Mouse (Mus musculus) hindbrain, embryonic 16.5 days (tissue): Measurements from ENCODE around the gene Khk. TPM values are rescaled to one million over a fixed set of nuclear protein-coding genes. Genes with fewer than 3 reads are reported as not detected.

Experiments
- ATAC-seq: fragments of 200-750 bp; cut with Nextera tagmentation; 2 replicates; pipeline ENCODE4 v1.8.0; 2017; ENCODE audit warnings: moderate TSS enrichment, moderate library complexity
- H3K27ac ChIP-seq: fragments of 300-500 bp; sonication (generic); 2 replicates; pipeline ENCODE4 v1.5.1; 2014; ENCODE audit warnings: low read depth, mild to moderate bottlenecking, control low read depth, low read length, moderate library complexity
- H3K27me3 ChIP-seq: fragments of 300-500 bp; sonication (generic); replicated peaks from 2 replicates; pipeline ENCODE4 v1.6.1; 2014; ENCODE audit warnings: low read length; ENCODE audit not compliant: control insufficient read depth, insufficient read depth
- H3K36me3 ChIP-seq: fragments of 300-500 bp; sonication (generic); 2 replicates; pipeline ENCODE4 v1.6.1; 2014; ENCODE audit warnings: mild to moderate bottlenecking, low read length, moderate library complexity, mixed read lengths; ENCODE audit not compliant: control insufficient read depth, insufficient read depth
- H3K4me1 ChIP-seq: fragments of 300-500 bp; sonication (generic); 2 replicates; pipeline ENCODE4 v1.6.1; 2014; ENCODE audit warnings: low read depth, low read length; ENCODE audit not compliant: control insufficient read depth, insufficient read depth
- H3K4me2 ChIP-seq: fragments of 300-500 bp; sonication (generic); 2 replicates; pipeline ENCODE4 v1.6.1; 2014; ENCODE audit warnings: mild to moderate bottlenecking, low read length, control low read depth, moderate library complexity
- H3K4me3 ChIP-seq: fragments of 300-500 bp; sonication (generic); 2 replicates; pipeline ENCODE4 v1.5.1; 2014; ENCODE audit warnings: mild to moderate bottlenecking, low read length, control low read depth, moderate library complexity
- H3K9ac ChIP-seq: fragments of 300-500 bp; sonication (generic); 2 replicates; pipeline ENCODE4 v1.6.1; 2014; ENCODE audit warnings: low read depth, mild to moderate bottlenecking, control low read depth, low read length, moderate library complexity
- H3K9me3 ChIP-seq: fragments of 300-500 bp; sonication (generic); 2 replicates; pipeline ENCODE4 v1.6.1; 2014; ENCODE audit warnings: mild to moderate bottlenecking, low read length, moderate library complexity; ENCODE audit not compliant: control insufficient read depth
- WGBS: fragments of 180-500 bp; shearing (Covaris S2); extraction: QIAGEN DNeasy Blood & Tissue Kit; methylation state at CpG from one replicate; pipeline ENCODE4 v1.1.7; 2014; 5-methylcytosine and 5-hydroxymethylcytosine counted together
- polyA plus RNA-seq: library from polyadenylated mRNA; unstranded; fragments of >200 nt; fragmentation: Nextera tagmentation; extraction: Ambion mirVana; gene quantifications from 2 replicates; pipeline ENCODE4 v1.2.1, GENCODE M21; 2015

The Khk gene
- polyA plus RNA-seq, 1 experiment from 2014 or later = 13.7 TPM

DNA sequence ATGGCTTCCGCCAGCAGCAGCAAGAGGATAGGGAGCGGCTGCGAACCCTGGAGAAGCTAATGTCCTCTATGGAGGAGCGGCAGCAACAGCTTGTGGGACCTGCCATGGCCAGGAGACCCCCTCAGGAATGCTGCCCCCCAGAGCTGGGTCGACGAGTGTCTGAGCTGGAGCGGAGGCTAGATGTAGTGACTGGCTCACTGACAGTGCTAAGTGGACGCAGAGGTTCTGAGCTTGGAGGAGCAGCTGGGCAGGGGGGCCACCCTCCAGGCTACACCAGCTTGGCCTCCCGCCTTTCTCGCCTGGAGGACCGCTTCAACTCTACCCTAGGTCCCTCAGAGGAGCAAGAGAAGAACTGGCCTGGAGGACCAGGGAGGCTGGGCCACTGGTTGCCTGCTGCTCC, 3.9 kb upstream of the Khk start:
- 83% methylated on average over 11 of the region's 11 CpGs for WGBS
- no peak for ATAC-seq
- H3K9ac ChIP-seq = no peak overlapping the region

DNA sequence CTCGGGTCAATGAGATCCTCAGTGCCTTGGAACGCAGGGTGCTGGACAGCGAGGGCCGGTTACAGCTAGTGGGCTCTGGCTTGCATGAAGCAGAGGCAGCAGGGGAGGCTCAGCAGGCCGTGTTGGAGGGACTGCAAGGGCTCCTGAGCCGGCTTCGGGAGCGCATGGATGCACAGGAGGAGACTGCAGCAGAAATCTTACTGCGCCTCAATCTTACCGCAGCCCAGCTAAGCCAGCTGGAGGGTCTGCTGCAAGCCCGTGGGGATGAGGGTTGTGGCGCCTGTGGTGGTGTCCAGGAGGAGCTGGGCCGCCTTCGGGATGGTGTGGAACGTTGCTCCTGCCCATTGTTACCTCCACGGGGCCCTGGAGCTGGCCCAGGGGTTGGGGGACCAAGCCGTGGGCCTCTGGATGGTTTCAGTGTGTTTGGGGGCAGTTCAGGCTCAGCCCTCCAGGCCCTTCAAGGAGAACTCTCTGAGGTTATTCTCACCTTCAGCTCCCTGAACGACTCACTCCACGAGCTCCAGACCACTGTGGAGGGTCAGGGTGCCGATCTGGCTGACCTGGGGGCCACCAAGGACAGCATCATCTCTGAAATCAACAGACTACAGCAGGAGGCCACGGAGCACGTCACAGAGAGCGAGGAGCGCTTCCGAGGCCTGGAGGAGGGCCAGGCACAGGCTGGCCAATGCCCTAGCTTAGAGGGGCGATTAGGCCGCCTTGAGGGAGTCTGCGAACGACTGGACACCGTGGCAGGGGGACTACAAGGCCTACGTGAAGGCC, 3.1 kb upstream of the Khk start:
- Histone ChIP-seq H3K9ac (no peak overlapping the region), H3K4me2 (no peak overlapping the region), H3K9me3 (no peaks in the 10 kb centered on the region), H3K27me3 (no peaks in the 10 kb centered on the region), H3K4me3 (no peak overlapping the region), H3K36me3 (no peaks in the 10 kb centered on the region), H3K4me1 (peaks cover 29% of the 10 kb centered on the region), H3K27ac (no peak overlapping the region)
- WGBS = 86% methylated on average over 28 of the region's 31 CpGs
- no peak for ATAC-seq

More for the DNA sequence above, 3.9 kb upstream of the Khk start:
- H3K4me3 ChIP-seq = no peak overlapping the region
- H3K4me2 ChIP-seq = no peak overlapping the region
- H3K9me3 ChIP-seq = no peaks in the 10 kb centered on the region
- H3K27ac ChIP-seq = no peak overlapping the region
- no peaks in the 10 kb centered on the region for H3K27me3 ChIP-seq
- H3K36me3 ChIP-seq = no peaks in the 10 kb centered on the region
- peaks cover 24% of the 10 kb centered on the region for H3K4me1 ChIP-seq

DNA sequence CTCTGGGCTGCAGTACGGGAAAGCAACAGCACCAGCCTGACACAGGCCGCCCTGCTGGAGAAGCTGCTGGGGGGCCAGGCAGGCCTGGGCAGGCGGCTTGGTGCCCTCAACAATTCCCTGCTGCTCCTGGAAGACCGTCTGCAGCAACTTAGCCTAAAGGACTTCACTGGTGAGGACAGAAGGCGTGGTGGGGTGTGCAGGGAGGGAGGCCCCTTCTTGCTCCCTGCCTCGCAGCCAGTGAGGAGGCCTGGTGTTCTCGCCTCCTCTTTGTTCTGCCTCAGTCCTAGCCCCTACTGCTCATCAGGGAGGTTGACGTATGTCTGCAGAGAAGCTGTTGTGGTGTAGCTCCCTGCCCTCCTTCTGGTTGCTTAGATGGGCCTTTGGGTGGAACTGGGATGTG, 2.5 kb upstream of the Khk start:
- no peaks in the 10 kb centered on the region for H3K27me3 ChIP-seq
- H3K9me3 ChIP-seq = no peaks in the 10 kb centered on the region
- ATAC-seq = no peak
- H3K4me3 ChIP-seq = no peak overlapping the region
- no peak overlapping the region for H3K9ac ChIP-seq
- H3K27ac ChIP-seq = no peak overlapping the region
- no peak overlapping the region for H3K4me2 ChIP-seq
- H3K4me1 ChIP-seq = peaks cover 24% of the 10 kb centered on the region
- H3K36me3 ChIP-seq = no peaks in the 10 kb centered on the region
- 76% methylated on average over 8 of the region's 8 CpGs for WGBS

DNA sequence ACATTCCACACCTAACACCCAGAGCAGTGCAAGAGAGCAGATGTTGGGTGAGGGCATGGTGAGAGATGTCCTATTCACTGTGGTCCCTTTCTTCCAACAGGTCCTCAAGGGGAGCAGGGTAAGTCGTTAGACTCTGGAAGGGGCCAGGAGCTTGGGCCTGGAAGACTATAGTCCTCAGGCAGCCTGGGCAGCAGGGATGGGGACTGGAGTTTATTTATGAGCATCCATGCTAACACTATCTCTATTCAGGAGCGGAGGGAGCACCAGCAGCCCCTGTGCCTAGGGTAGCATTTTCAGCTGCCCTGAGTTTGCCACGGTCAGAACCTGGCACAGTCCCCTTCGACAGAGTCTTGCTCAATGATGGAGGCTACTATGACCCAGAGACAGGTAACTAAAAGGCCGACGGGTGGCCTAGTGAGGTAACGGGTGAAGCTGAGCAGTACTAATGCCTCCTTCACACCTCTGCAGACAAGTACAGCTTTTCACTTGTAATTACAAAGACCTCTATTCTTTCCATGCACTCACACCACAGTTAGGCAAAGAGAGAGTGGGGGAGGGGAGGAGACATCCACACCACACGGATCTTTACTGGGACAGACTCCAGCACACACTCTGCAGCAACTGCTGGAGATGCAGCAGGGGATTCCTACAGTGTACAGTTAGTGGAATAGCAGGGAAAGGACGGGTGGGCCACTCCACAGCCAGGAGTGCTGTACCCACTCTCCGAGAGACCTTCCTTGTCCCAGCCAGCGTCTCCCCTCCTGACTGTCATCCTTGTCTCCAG, 1.2 kb upstream of the Khk start:
- Histone ChIP-seq H3K4me3 (no peak overlapping the region), H3K4me1 (peaks cover 23% of the 10 kb centered on the region), H3K36me3 (no peaks in the 10 kb centered on the region), H3K27ac (no peak overlapping the region), H3K27me3 (no peaks in the 10 kb centered on the region), H3K9ac (no peak overlapping the region), H3K9me3 (no peaks in the 10 kb centered on the region), H3K4me2 (no peak overlapping the region)
- ATAC-seq = no peak
- WGBS = 64% methylated on average over 11 of the region's 11 CpGs

DNA sequence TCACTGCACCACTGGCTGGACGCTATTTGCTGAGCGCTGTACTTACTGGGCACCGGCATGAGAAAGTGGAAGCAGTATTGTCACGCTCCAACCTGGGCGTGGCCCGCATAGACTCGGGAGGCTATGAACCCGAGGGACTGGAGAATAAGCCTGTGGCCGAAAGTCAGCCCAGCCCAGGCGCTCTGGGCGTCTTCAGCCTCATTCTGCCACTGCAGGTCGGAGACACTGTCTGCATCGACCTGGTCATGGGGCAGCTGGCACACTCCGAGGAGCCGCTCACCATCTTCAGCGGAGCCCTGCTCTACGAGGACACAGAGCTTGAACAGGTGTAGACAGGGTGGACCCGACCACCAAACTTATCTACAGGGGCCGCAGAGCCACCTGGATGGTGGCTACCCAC, 610 bp upstream of the Khk start:
- 68% methylated on average over 19 of the region's 19 CpGs for WGBS
- no peaks in the 10 kb centered on the region for H3K27me3 ChIP-seq
- peak overlapping the region; percentile 77 for H3K4me2 ChIP-seq
- H3K27ac ChIP-seq = no peak overlapping the region
- no peaks in the 10 kb centered on the region for H3K9me3 ChIP-seq
- ATAC-seq = peak; percentile 3
- H3K4me3 ChIP-seq = no peak overlapping the region
- H3K36me3 ChIP-seq = no peaks in the 10 kb centered on the region
- peaks cover 19% of the 10 kb centered on the region for H3K4me1 ChIP-seq
- peak overlapping the region; percentile 5; the same call in 1 of the 2 replicates for H3K9ac ChIP-seq

DNA sequence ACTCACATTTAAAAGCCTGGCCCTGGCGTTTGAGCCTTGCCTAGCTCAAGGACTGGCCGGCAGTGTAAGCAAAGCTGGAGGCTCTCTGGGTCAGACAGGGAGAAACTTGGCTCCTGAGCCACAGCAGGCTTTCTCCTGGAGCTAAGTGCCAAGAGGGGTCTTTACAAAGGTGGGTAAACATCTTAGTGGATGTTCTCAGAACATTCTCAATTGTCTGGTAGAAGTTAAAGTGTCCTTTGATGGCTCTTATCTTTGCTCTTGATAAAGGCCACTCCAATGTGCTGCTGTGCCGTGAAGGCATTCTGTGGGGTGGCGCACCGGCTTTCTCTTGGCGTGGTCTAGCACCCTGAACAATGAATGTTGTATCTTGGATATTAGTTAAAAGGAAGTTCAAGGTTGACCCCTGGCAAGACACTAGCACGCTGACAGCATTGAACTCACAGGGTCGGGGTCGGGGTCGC, 1.4 kb downstream of the Khk start:
- H3K27me3 ChIP-seq = no peaks in the 10 kb centered on the region
- H3K36me3 ChIP-seq = no peaks in the 10 kb centered on the region
- no peak overlapping the region; the same call in 1 of the 2 replicates for H3K4me3 ChIP-seq
- no peak overlapping the region for H3K27ac ChIP-seq
- peaks cover 14% of the 10 kb centered on the region for H3K4me1 ChIP-seq
- no peaks in the 10 kb centered on the region for H3K9me3 ChIP-seq
- H3K4me2 ChIP-seq = peak overlapping the region; percentile 77
- WGBS = 73% methylated on average over 10 of the region's 10 CpGs
- no peak for ATAC-seq
- peak overlapping the region; percentile 72 for H3K9ac ChIP-seq

DNA sequence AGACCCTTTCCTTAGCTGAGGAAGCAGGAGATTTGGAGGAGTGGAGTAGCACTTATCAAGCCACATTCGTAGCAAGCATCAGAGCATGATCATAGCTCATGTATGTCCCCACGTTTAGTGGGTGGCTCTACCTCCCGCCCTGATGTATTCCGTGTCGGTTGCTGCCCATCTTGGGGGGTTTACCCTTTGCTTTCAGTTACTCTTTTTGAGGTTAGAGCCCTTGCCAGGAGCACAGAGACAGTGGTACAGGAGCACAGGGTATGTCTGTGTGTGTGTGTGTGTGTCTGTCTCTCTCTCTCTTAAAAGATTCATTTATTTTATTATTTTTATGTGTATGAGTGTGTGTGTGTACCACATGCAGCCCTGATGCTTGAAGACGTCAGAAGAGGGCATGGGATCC, 1.9 kb downstream of the Khk start:
- Histone ChIP-seq H3K4me1 (peaks cover 14% of the 10 kb centered on the region), H3K4me3 (no peak overlapping the region), H3K27ac (no peak overlapping the region), H3K36me3 (no peaks in the 10 kb centered on the region), H3K4me2 (no peak overlapping the region), H3K9ac (no peak overlapping the region), H3K27me3 (no peaks in the 10 kb centered on the region), H3K9me3 (no peaks in the 10 kb centered on the region)
- 84% methylated on average over 6 of the region's 6 CpGs for WGBS
- ATAC-seq = no peak

DNA sequence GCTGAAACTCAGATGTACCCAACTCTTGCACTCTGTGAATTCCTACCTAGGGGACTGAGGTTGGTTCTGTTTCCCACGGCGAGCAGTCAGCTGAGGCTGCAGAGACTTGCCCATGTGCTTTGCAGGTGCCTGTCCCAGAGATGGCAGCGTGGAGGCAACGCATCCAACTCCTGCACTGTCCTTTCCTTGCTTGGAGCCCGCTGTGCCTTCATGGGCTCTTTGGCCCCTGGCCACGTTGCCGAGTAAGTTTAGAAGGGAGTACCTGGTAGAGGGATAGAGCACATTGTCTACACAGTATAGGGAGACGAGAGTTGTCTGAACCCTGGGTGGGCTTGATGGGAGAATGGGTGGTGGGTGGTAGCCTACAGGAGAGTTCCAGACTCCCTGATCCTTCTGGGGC, 3.4 kb downstream of the Khk start:
- 71% methylated on average over 8 of the region's 8 CpGs for WGBS
- Histone ChIP-seq H3K36me3 (no peaks in the 10 kb centered on the region), H3K27ac (no peak overlapping the region), H3K4me1 (peaks cover 14% of the 10 kb centered on the region), H3K4me2 (no peak overlapping the region), H3K27me3 (no peaks in the 10 kb centered on the region), H3K9me3 (no peaks in the 10 kb centered on the region), H3K9ac (no peak overlapping the region), H3K4me3 (no peak overlapping the region)
- no peak for ATAC-seq

DNA sequence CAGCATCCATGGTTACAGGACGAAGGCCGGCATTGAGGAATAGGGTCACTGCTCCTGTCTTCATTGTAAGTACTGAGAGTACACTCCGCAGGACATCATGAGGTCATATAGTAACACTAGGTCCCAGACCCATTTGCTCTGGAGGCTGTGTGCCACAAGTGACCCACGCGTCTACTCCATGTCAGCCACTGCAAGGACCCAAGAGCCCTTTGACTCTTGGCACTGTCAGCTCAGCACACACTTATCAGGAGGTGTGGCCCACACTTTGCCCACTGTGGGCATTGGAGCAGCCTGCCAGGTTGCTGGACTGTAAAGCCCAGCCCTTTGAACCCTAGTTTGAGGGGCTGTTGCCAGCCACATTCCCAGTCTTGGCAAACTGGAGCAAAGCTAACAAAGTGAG, 4.0 kb downstream of the Khk start:
- H3K27me3 ChIP-seq = no peaks in the 10 kb centered on the region
- peaks cover 14% of the 10 kb centered on the region for H3K4me1 ChIP-seq
- no peak overlapping the region; the same call in 1 of the 2 replicates for H3K9ac ChIP-seq
- no peak overlapping the region for H3K4me2 ChIP-seq
- no peaks in the 10 kb centered on the region for H3K36me3 ChIP-seq
- H3K27ac ChIP-seq = no peak overlapping the region
- no peak overlapping the region for H3K4me3 ChIP-seq
- no peak for ATAC-seq
- H3K9me3 ChIP-seq = no peaks in the 10 kb centered on the region
- 90% methylated on average over 5 of the region's 5 CpGs for WGBS
